In genomic region chr10:107649687-107650086, GRCm38 (mm10) we compare ENCODE assay signal across 16 mouse cellular contexts.
"Had no signal": no experiment of that assay in that cellular context is flagged by ENCODE, and none has a peak within 500 bp of the region (broad histone marks: within the 10 kb centered on the region; RNA-seq: fewer than 3 reads in every experiment).

No protein-coding gene starts in this region.

- DNase-seq: kidney, adult 2 months; kidney, postnatal 10 days; kidney, postnatal 36 days; liver, embryonic 13.5 days; lung, adult 2 months; lung, postnatal 14 days; lung, postnatal 4 days; retina, postnatal 1 day; right cerebral cortex, postnatal 14 days; thymus, adult 2 months; thymus, postnatal 14 days; thymus, postnatal 4 days had no signal

- H3K27me3 ChIP-seq: liver, embryonic 13.5 days; midbrain, embryonic 12.5 days; midbrain, embryonic 15.5 days; neural tube, embryonic 13.5 days had no signal

- H3K27ac ChIP-seq: liver, embryonic 13.5 days; midbrain, embryonic 12.5 days; midbrain, embryonic 15.5 days; neural tube, embryonic 13.5 days had no signal

- H3K36me3 ChIP-seq: liver, embryonic 13.5 days; midbrain, embryonic 12.5 days; midbrain, embryonic 15.5 days; neural tube, embryonic 13.5 days had no signal

- H3K9me3 ChIP-seq: liver, embryonic 13.5 days; midbrain, embryonic 12.5 days; midbrain, embryonic 15.5 days; neural tube, embryonic 13.5 days had no signal

- H3K4me3 ChIP-seq: liver, embryonic 13.5 days; midbrain, embryonic 12.5 days; midbrain, embryonic 15.5 days; myocyte; neural tube, embryonic 13.5 days had no signal

- H3K4me1 ChIP-seq: liver, embryonic 13.5 days; midbrain, embryonic 12.5 days; midbrain, embryonic 15.5 days; neural tube, embryonic 13.5 days had no signal
